Mouse (Mus musculus) midbrain, embryonic 15.5 days (tissue): ENCODE results near the gene Cacna1e. TPM values are rescaled to one million over a fixed set of nuclear protein-coding genes. Genes with fewer than 3 reads are reported as not detected.

Source experiments
- ATAC-seq: fragments of 200-750 bp; cut with Nextera tagmentation; replicated peaks from 2 replicates; pipeline ENCODE4 v1.8.0; 2017; ENCODE audit warnings: moderate TSS enrichment
- H3K27ac ChIP-seq: fragments of 300-500 bp; sonication (generic); 2 replicates; pipeline ENCODE4 v1.5.1; 2015; ENCODE audit warnings: mild to moderate bottlenecking, inconsistent platforms
- H3K27me3 ChIP-seq: fragments of 300-500 bp; sonication (generic); replicated peaks from 2 replicates; pipeline ENCODE4 v1.6.1; 2015; ENCODE audit warnings: inconsistent platforms
- H3K36me3 ChIP-seq: fragments of 300-500 bp; sonication (generic); replicated peaks from 2 replicates; pipeline ENCODE4 v1.6.1; 2015; ENCODE audit warnings: inconsistent platforms
- H3K4me1 ChIP-seq: fragments of 300-500 bp; sonication (generic); 2 replicates; pipeline ENCODE4 v1.6.1; 2015; ENCODE audit warnings: inconsistent platforms
- H3K4me2 ChIP-seq: fragments of 300-500 bp; sonication (generic); 2 replicates; pipeline ENCODE4 v1.6.1; 2015; ENCODE audit warnings: inconsistent platforms, mild to moderate bottlenecking, moderate library complexity
- H3K4me3 ChIP-seq: fragments of 300-500 bp; sonication (generic); 2 replicates; pipeline ENCODE4 v1.5.1; 2015; ENCODE audit warnings: mild to moderate bottlenecking, inconsistent platforms
- H3K9ac ChIP-seq: fragments of 300-500 bp; sonication (generic); 2 replicates; pipeline ENCODE4 v1.6.1; 2015; ENCODE audit warnings: mild to moderate bottlenecking, inconsistent platforms
- H3K9me3 ChIP-seq: fragments of 300-500 bp; sonication (generic); 2 replicates; pipeline ENCODE4 v1.6.1; 2016; ENCODE audit warnings: inconsistent platforms
- WGBS: fragments of 180-500 bp; shearing (Covaris S2); methylation state at CpG from one replicate; pipeline ENCODE4 v1.1.7; 2015; ENCODE audit warnings: mixed read lengths; 5-methylcytosine and 5-hydroxymethylcytosine counted together
- polyA plus RNA-seq: library from polyadenylated mRNA; unstranded; fragments of >200 nt; fragmentation: Nextera tagmentation; extraction: Ambion mirVana; gene quantifications from 2 replicates; pipeline ENCODE4 v1.2.1, GENCODE M21; 2015

Cacna1e gene
- polyA plus RNA-seq, 1 experiment from 2014 or later, result 19.3 TPM

GRCm38 (mm10) chr1:154635766-154636165 lies 248.5 kb downstream of the Cacna1e start:
- Histone ChIP-seq H3K36me3 (0 out of 2 replicates have a peak, but pooled peaks cover 6% of the 10 kb centered on the region), H3K27ac (no peak overlapping the region), H3K9ac (no peak overlapping the region), H3K4me2 (no peak overlapping the region), H3K27me3 (no peaks in the 10 kb centered on the region), H3K4me1 (peaks cover 4% of the 10 kb centered on the region; the same call in 1 of the 2 replicates), H3K9me3 (no peaks in the 10 kb centered on the region), H3K4me3 (no peak overlapping the region)
- no peak for ATAC-seq
- 91% methylated on average over 9 of the region's 9 CpGs for WGBS

GRCm38 (mm10) chr1:154632886-154633285 lies 251.4 kb downstream of the Cacna1e start:
- Histone ChIP-seq H3K27me3 (no peaks in the 10 kb centered on the region), H3K4me2 (no peak overlapping the region), H3K27ac (no peak overlapping the region), H3K36me3 (0 out of 2 replicates have a peak, but pooled peaks cover 6% of the 10 kb centered on the region), H3K9ac (no peak overlapping the region), H3K9me3 (no peaks in the 10 kb centered on the region), H3K4me3 (no peak overlapping the region), H3K4me1 (peaks cover under 1% of the 10 kb centered on the region; the same call in 1 of the 2 replicates)
- no peak for ATAC-seq
- WGBS, result 56% methylated on average over 2 of the region's 2 CpGs

DNA sequence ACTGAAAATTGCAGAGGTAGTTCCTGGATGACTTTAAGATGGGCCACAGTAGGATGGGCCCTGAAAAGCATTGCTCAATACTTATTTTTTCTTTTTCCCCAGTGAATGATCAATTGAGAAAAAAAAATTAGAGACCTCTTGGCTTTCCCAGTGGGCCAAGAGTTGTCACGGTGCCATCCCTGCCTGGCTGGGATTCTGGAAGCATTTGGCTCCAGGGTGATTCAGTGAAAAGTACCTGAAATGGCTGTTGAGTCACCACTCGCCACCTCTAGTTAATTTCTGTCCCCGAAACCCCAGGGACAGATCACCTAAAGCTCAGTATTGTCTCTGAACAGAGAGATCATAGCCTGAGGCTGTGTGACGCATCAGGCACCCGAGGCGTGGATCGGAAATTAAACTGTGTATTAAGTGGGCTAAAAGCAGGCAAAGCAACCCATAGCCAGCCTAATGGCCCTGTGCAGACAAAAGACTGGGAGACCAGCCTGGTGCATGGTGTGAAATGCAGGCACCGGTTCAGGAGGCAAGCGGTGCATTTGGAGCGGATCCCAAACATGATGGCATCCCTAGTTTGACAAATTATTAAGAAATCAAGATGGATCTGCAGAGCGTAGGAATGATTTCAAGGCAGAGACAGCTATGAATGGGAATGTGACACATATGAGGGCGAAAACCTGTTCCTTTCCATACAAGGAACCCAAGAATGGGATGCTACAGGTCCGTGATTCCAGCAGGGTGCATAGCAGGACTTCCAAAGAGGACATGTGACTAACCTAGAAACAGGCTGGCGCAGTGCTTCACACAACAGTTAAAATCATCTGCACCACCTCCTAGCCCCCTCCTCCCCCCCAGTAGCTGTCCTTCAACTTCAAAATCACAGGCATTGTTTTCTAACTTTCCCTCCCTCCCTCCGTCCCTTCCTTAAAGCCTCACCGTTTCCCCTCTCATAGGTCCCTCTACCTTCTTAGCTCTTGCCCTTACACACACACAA lies 261.3 kb downstream of the Cacna1e start:
- Histone ChIP-seq H3K9ac (no peak overlapping the region), H3K9me3 (no peaks in the 10 kb centered on the region), H3K27me3 (no peaks in the 10 kb centered on the region), H3K36me3 (no peaks in the 10 kb centered on the region), H3K4me2 (no peak overlapping the region), H3K4me3 (no peak overlapping the region), H3K27ac (no peak overlapping the region), H3K4me1 (no peaks in the 10 kb centered on the region)
- WGBS, result 73% methylated on average over 16 of the region's 16 CpGs
- ATAC-seq, result no peak

GRCm38 (mm10) chr1:154617743-154618455 lies 266.4 kb downstream of the Cacna1e start:
- Histone ChIP-seq H3K4me3 (no peak overlapping the region), H3K36me3 (no peaks in the 10 kb centered on the region), H3K27ac (no peak overlapping the region), H3K4me2 (no peak overlapping the region), H3K27me3 (no peaks in the 10 kb centered on the region), H3K9me3 (no peaks in the 10 kb centered on the region), H3K9ac (no peak overlapping the region), H3K4me1 (no peaks in the 10 kb centered on the region)
- WGBS, result 57% methylated on average over 7 of the region's 7 CpGs
- no peak for ATAC-seq

DNA sequence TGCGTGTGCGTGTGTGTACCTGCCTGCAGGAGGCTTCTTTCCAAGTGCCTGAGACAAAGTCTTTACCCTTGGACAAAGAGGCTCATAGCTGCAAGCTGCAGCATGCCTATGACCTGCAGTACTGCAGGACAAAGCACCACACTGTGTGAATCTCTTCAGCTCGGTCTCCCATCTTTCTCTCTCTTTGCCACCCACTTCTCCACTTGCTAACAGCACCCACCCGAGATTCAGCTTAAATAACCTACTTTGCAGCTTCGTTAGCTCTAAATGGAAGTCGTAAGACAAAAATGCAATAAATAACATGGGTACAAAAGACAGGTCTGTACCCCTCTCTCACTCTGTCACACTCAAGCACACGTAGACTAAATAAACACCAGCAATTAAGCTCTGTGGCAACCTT lies 268.5 kb downstream of the Cacna1e start:
- Histone ChIP-seq H3K4me1 (no peaks in the 10 kb centered on the region), H3K9ac (no peak overlapping the region), H3K27ac (no peak overlapping the region), H3K36me3 (no peaks in the 10 kb centered on the region), H3K9me3 (no peaks in the 10 kb centered on the region), H3K4me3 (no peak overlapping the region), H3K27me3 (no peaks in the 10 kb centered on the region), H3K4me2 (no peak overlapping the region)
- ATAC-seq, result no peak
- WGBS, result 86% methylated on average over 7 of the region's 7 CpGs

- Histone ChIP-seq H3K4me2 (no peak overlapping the region), H3K27me3 (no peaks in the 10 kb centered on the region), H3K4me3 (no peak overlapping the region), H3K4me1 (no peaks in the 10 kb centered on the region), H3K36me3 (no peaks in the 10 kb centered on the region), H3K27ac (no peak overlapping the region), H3K9me3 (no peaks in the 10 kb centered on the region), H3K9ac (no peak overlapping the region)
- no peak for ATAC-seq
- 61% methylated on average over 4 of the region's 4 CpGs for WGBS
These were observed 275.8 kb downstream of the Cacna1e start for GRCm38 (mm10) chr1:154608516-154608915.

DNA sequence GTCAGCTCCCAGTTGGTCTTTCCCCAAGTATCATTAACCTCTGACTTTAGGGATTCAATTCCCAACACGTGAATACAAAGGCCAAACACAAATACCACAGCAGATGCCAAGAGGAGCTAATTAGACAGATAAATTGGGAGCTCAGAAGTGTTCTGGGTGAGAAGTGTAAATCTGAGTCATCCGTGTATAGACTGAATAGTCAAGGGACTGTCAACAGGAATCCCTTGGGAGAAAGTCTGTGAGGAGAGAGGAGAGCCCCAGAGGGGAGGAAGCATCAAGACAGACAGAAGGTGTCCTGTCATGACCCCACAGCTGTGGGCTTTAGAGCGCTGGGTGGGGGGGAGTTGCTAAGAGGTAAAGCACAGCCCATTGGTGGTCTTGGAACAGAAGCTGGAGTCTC lies 276.9 kb downstream of the Cacna1e start:
- H3K36me3 ChIP-seq, result no peaks in the 10 kb centered on the region
- no peak overlapping the region for H3K27ac ChIP-seq
- ATAC-seq, result no peak
- no peaks in the 10 kb centered on the region for H3K9me3 ChIP-seq
- H3K4me3 ChIP-seq, result no peak overlapping the region
- H3K27me3 ChIP-seq, result no peaks in the 10 kb centered on the region
- H3K9ac ChIP-seq, result no peak overlapping the region
- H3K4me1 ChIP-seq, result no peaks in the 10 kb centered on the region
- 61% methylated on average over 3 of the region's 3 CpGs for WGBS
- H3K4me2 ChIP-seq, result no peak overlapping the region

DNA sequence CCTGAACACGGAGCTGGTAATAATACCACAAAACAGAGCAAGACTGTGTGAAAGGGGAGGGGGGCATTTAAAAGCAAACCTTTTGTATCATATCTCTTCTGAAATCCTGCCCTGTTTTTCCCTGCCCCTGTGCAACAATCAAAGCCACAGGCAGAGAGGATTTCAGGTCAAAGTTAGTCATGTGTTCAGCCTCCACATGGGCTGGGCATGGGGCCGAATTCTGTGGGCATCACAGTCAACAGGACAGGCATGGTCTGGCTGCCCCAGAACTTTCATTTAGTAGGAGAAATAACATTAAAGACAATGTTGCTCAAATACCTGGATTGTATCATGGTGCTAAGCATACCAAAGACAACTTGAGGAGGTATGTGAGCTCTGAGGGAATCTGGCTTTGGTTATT lies 278.7 kb downstream of the Cacna1e start:
- no peak for ATAC-seq
- 87% methylated on average over 2 of the region's 2 CpGs for WGBS

DNA sequence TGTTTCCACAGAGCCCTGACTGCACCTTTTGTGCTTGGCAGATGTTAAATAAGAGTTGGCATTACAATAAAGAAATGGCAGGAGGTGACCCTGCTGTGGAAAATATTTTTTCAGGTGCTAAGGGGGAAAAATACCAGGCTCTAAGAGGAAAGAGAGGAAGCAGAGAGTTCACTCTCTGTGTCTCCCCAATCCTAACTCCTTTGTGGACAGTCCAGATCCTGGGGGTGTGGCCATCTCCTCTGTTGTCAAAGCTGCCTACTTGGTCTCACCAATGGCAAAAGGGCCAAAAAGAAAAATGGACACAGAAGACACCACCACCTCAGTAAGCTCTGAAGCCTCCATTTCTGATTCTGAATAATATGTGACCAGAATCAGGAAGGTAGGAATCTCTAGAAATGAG lies 280.5 kb downstream of the Cacna1e start:
- H3K27ac ChIP-seq, result no peak overlapping the region
- H3K4me1 ChIP-seq, result no peaks in the 10 kb centered on the region
- H3K27me3 ChIP-seq, result no peaks in the 10 kb centered on the region
- H3K4me3 ChIP-seq, result no peak overlapping the region
- H3K36me3 ChIP-seq, result no peaks in the 10 kb centered on the region
- no peak overlapping the region for H3K9ac ChIP-seq
- ATAC-seq, result no peak
- no peaks in the 10 kb centered on the region for H3K9me3 ChIP-seq
- no peak overlapping the region for H3K4me2 ChIP-seq

More for the DNA sequence above, 278.7 kb downstream of the Cacna1e start:
- no peaks in the 10 kb centered on the region for H3K36me3 ChIP-seq
- no peaks in the 10 kb centered on the region for H3K4me1 ChIP-seq
- H3K4me3 ChIP-seq, result no peak overlapping the region
- no peak overlapping the region for H3K4me2 ChIP-seq
- H3K27me3 ChIP-seq, result no peaks in the 10 kb centered on the region
- H3K27ac ChIP-seq, result no peak overlapping the region
- H3K9me3 ChIP-seq, result no peaks in the 10 kb centered on the region
- no peak overlapping the region for H3K9ac ChIP-seq

DNA sequence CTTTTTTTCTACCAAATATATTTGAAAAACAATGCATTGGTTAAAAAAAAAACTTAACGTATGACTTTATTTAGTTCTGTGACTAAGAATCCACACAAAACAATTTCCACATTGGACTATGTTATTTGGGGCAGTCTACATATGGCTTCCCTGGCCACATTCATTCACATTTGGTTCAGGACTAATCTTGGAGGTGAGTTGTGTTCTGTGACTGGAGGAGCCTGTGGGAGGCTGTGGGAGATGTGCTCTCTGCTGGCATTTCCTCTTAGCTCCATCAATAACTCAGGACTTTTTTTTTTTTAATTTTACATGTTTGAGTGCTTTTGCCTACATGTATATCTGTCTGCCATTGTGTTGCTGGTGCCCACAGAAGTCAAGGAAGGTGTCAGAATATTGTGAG lies 281.8 kb downstream of the Cacna1e start:
- no peak for ATAC-seq
- Histone ChIP-seq H3K9me3 (no peaks in the 10 kb centered on the region), H3K4me1 (no peaks in the 10 kb centered on the region), H3K4me3 (no peak overlapping the region), H3K4me2 (no peak overlapping the region), H3K9ac (no peak overlapping the region), H3K27me3 (no peaks in the 10 kb centered on the region), H3K27ac (no peak overlapping the region), H3K36me3 (no peaks in the 10 kb centered on the region)
- 88% methylated on average over 1 of the region's 1 CpGs for WGBS

GRCm38 (mm10) chr1:154582516-154582915 lies 301.8 kb downstream of the Cacna1e start:
- no peak overlapping the region for H3K27ac ChIP-seq
- no peaks in the 10 kb centered on the region for H3K9me3 ChIP-seq
- H3K4me2 ChIP-seq, result no peak overlapping the region
- H3K9ac ChIP-seq, result no peak overlapping the region
- no peaks in the 10 kb centered on the region for H3K27me3 ChIP-seq
- ATAC-seq, result no peak
- H3K4me3 ChIP-seq, result no peak overlapping the region
- no peaks in the 10 kb centered on the region for H3K36me3 ChIP-seq
- H3K4me1 ChIP-seq, result no peaks in the 10 kb centered on the region
- 89% methylated on average over 3 of the region's 3 CpGs for WGBS

- no peaks in the 10 kb centered on the region for H3K36me3 ChIP-seq
- H3K4me1 ChIP-seq, result no peaks in the 10 kb centered on the region
- H3K4me3 ChIP-seq, result no peak overlapping the region
- H3K9ac ChIP-seq, result no peak overlapping the region
- no peak for ATAC-seq
- 85% methylated on average over 2 of the region's 2 CpGs for WGBS
- no peak overlapping the region for H3K4me2 ChIP-seq
- H3K9me3 ChIP-seq, result no peaks in the 10 kb centered on the region
- H3K27ac ChIP-seq, result no peak overlapping the region
- H3K27me3 ChIP-seq, result no peaks in the 10 kb centered on the region
These were observed 304.4 kb downstream of the Cacna1e start for GRCm38 (mm10) chr1:154579929-154580328.
